Mouse (Mus musculus): ENCODE measurements around the gene Gm11992. TPM values are rescaled to one million over a fixed set of nuclear protein-coding genes. Genes with fewer than 3 reads are reported as not detected.

Gm11992 gene
- 2.3 TPM for polyA plus RNA-seq (2015; fragmentation: Illumina TruSeq; extraction: RNeasy Lipid Tissue Mini Kit (QIAGEN cat#74804); ENCODE audit: low read depth, low replicate concordance)

DNA sequence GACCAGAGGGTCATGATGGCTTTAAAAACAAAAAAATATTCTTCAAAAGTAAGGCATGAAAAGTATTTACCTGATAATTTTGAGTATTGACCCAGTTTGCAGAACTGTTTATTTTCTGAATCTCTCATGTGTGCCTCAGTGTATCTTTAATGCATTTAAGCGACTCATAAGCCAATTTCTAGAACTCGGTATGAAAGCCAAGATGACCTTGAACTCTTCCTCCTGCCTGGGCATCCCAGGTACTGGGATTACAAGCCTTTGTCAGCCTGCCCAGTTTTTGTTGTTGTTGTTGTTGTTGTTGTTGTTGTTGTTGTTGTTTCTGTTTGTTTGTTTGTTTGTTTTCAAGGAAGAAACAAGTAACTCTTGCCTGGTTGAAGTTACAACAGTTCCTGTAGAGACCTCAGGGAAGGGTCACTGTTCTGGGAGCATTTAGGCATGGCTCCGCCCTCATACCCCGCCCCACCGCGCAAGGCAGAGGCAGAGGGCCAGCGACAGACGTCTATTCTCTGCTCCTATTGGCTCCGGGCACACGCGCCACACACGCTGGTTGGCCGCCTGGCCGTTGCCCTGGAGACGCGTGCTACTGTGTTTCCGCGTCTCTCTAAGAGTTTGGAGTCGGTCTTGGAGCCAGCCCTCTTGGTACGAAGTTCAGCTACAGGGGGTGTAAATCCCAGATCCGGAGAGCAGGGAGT lies at the start of gene Gm11992:
Gm11992 (plus strand) TSS at position 584 of the 692 bp plus-strand sequence.

DNA sequence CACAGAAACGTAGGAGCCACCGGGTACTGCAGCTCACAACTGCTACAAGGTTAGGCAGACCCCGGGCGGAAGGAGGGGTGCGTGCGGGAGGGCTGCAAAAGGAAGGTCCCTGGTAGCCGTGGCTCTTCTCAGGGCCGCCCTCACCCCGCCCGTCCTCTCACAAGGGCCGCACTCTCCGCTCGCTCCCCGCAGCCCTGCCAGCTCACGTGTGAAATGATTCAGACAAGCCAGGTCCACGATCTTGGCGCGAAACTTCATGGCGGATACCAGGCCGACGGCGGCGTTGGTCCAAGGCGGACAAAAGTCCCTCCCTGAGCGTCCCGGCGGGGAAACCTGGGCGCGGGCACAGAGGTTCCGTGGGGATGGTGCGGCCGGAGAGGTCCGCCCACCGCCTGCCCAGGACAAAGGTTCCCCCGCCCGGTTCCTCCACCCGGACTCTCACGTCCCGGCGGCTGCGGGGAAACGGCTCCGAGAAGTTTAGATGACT lies 37.5 kb upstream of the Gm11992 start, which contains the start of gene Hus1:
Hus1 (minus strand) TSS at position 339 of the 487 bp plus-strand sequence.

DNA sequence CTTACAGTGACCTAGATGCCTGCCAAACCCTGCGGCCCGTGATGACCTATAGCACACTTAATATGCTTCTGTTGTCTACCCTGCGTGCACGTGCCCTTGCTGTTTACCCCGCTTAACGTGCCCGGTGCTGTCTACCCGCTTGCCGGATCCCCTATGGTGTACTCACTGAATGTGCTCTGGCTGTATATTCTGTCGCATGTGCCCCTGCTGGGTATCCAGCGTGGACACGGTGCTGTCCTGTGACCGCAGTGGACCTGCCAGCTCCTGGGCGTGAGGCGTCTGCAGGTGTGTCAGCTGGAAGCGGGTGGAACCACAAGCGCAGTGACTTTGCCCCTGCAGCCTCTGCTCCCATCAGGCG lies 288 bp downstream of the Gm11992 start, which contains the start of gene Sun3:
Sun3 (minus strand) TSS at position 289 of the 358 bp plus-strand sequence.

DNA sequence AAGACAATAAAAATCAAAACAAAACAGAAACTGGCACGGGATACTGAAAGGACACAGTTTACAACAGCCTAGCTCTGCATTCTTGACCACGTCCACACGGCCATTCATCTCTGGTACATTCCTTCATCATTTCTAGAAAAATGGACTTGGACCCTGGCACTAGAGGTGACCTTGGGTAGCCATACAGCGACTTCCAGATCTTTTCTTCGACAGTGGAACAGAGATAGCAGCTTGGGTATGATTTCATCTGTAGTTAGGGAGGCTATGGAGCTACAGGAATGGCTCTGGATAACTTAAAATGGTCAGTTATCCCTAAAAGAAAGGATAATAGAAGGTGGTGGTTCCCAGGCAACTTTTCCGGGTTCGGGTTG lies 69.6 kb downstream of the Gm11992 start, which contains the start of gene Upp1:
Upp1 (plus strand) TSS at position 54 of the 371 bp plus-strand sequence.

Other genes starting within 250 kb of the Gm11992 start
- not detected for gene Pkd1l1, start 75.3 kb upstream of the Gm11992 start, polyA plus RNA-seq (2015; fragmentation: Illumina TruSeq; extraction: RNeasy Lipid Tissue Mini Kit (QIAGEN cat#74804); ENCODE audit: low read depth, low replicate concordance)
- gene Hus1, start 37.4 kb upstream of the Gm11992 start, polyA plus RNA-seq (2015; fragmentation: Illumina TruSeq; extraction: RNeasy Lipid Tissue Mini Kit (QIAGEN cat#74804); ENCODE audit: low read depth, low replicate concordance): 12.8 TPM
- gene Sun3, start 397 bp downstream of the Gm11992 start, polyA plus RNA-seq (2015; fragmentation: Illumina TruSeq; extraction: RNeasy Lipid Tissue Mini Kit (QIAGEN cat#74804); ENCODE audit: low read depth, low replicate concordance): not detected
- 5.8 TPM for gene Upp1, start 69.5 kb downstream of the Gm11992 start, polyA plus RNA-seq (2015; fragmentation: Illumina TruSeq; extraction: RNeasy Lipid Tissue Mini Kit (QIAGEN cat#74804); ENCODE audit: low read depth, low replicate concordance)
- gene Abca13, start 143.3 kb downstream of the Gm11992 start, polyA plus RNA-seq (2015; fragmentation: Illumina TruSeq; extraction: RNeasy Lipid Tissue Mini Kit (QIAGEN cat#74804); ENCODE audit: low read depth, low replicate concordance): 0.03 TPM

All from brain, adult 10 weeks (tissue).